Mouse (Mus musculus) forebrain, postnatal 0 days (tissue): ENCODE data around the gene Ace2. TPM values are rescaled to one million over a fixed set of nuclear protein-coding genes. Genes with fewer than 3 reads are reported as not detected.

ENCODE experiments used
- ATAC-seq: fragments of 200-750 bp; cut with Nextera tagmentation; 2 replicates; pipeline ENCODE4 v1.8.0; 2017; ENCODE audit warnings: mild to moderate bottlenecking, moderate library complexity
- DNase-seq: peaks from one replicate; pipeline ENCODE4 v3.0.0-alpha.2; 2015
- H3K27ac ChIP-seq: fragments of 300-500 bp; sonication (generic); 2 replicates; pipeline ENCODE4 v1.5.1; 2014; ENCODE audit warnings: low read depth, mild to moderate bottlenecking, antibody characterized with exemption, low read length, moderate library complexity, mixed read lengths
- H3K27me3 ChIP-seq: fragments of 300-500 bp; sonication (generic); 2 replicates; pipeline ENCODE4 v1.6.1; 2014; ENCODE audit warnings: mild to moderate bottlenecking, low read length, mixed read lengths; ENCODE audit not compliant: insufficient read depth
- H3K36me3 ChIP-seq: fragments of 300-500 bp; sonication (generic); 2 replicates; pipeline ENCODE4 v1.6.1; 2014; ENCODE audit warnings: mild to moderate bottlenecking, moderate library complexity; ENCODE audit not compliant: insufficient read depth
- H3K4me1 ChIP-seq: fragments of 300-500 bp; sonication (generic); 2 replicates; pipeline ENCODE4 v1.6.1; 2014; ENCODE audit warnings: antibody characterized with exemption; ENCODE audit not compliant: insufficient read depth
- H3K4me2 ChIP-seq: fragments of 300-500 bp; sonication (generic); 2 replicates; pipeline ENCODE4 v1.6.1; 2014; ENCODE audit warnings: low read depth, mild to moderate bottlenecking, moderate library complexity
- H3K4me3 ChIP-seq: fragments of 300-500 bp; sonication (generic); 2 replicates; pipeline ENCODE4 v1.5.1; 2014; ENCODE audit warnings: low read depth, low read length, mixed read lengths
- H3K9ac ChIP-seq: fragments of 300-500 bp; sonication (generic); 2 replicates; pipeline ENCODE4 v1.6.1; 2014; ENCODE audit warnings: mild to moderate bottlenecking
- H3K9me3 ChIP-seq: fragments of 300-500 bp; sonication (generic); 2 replicates; pipeline ENCODE4 v1.6.1; 2016; ENCODE audit warnings: low read length
- CTCF ChIP-seq: sonication (generic); IDR thresholded peaks from 2 replicates; pipeline ENCODE4 v1.5.1; 2016; ENCODE audit warnings: antibody characterized with exemption, control low read depth, low read depth
- WGBS: fragments of 180-500 bp; shearing (Covaris S2); extraction: QIAGEN DNeasy Blood & Tissue Kit; methylation state at CpG from one replicate; pipeline ENCODE4 v1.1.7; 2014; 5-methylcytosine and 5-hydroxymethylcytosine counted together
- polyA plus RNA-seq: library from polyadenylated mRNA; unstranded; fragments of >200 nt; fragmentation: Nextera tagmentation; extraction: Ambion mirVana; gene quantifications from 2 replicates; pipeline ENCODE4 v1.2.1, GENCODE M21; 2015
- total RNA-seq: library from RNA; depleted of rRNA; stranded (reverse); fragments of >200 nt; gene quantifications from 2 replicates; pipeline ENCODE4 v1.2.3, GENCODE M21; 2014

Ace2 gene
- total and polyA plus RNA-seq, 2 experiments from 2014 or later: 0.48 to 0.67 TPM

DNA sequence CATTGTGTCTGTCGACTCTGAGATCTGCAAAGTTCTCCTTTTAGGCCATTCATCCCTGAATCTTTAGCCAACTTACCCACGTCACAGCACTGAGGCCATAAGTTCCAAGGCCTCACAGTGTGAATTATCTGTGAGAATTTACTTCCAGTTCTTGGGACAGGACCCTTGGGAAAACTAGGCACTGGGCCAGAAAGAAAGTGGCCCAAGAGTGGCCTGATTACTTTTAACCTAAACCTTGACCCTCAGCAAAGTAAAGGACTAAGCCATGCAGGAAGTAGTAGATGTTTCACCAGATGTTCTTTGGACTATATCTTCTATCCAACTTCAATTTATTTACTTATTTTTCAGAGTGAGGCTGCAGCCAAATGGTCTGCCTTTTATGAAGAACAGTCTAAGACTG lies 13.6 kb downstream of the Ace2 start:
- Histone ChIP-seq H3K4me2 (no peak overlapping the region), H3K4me1 (no peaks in the 10 kb centered on the region), H3K9me3 (no peaks in the 10 kb centered on the region), H3K27ac (no peak overlapping the region), H3K27me3 (no peaks in the 10 kb centered on the region), H3K36me3 (no peaks in the 10 kb centered on the region), H3K4me3 (no peak overlapping the region), H3K9ac (no peak overlapping the region)
- TF ChIP-seq CTCF: no peak
- DNase-seq: no peak
- no peak for ATAC-seq
- 64% methylated on average over 2 of the region's 2 CpGs for WGBS

DNA sequence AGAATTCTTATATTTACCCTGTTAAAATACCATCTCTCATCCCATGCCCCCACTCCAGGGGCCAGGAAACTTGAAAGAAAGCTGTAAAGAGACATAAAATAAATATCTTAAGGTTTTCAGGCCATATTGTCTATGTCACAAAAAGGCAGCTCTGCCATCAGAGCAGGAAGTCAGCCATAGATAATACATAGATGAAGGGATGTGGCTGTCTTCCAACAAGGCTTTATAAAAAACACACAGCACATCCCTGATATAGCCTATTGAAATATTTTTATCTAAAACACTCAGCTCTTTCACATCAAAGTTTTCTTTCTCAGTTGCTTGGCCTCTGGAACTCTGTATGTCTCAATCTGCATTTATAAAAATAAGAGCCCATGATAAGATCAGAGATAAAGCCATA lies 14.5 kb downstream of the Ace2 start:
- no peak for TF ChIP-seq CTCF
- Histone ChIP-seq H3K36me3 (no peaks in the 10 kb centered on the region), H3K9ac (no peak overlapping the region), H3K27ac (no peak overlapping the region), H3K4me3 (no peak overlapping the region), H3K4me2 (no peak overlapping the region), H3K9me3 (no peaks in the 10 kb centered on the region), H3K4me1 (no peaks in the 10 kb centered on the region), H3K27me3 (no peaks in the 10 kb centered on the region)
- ATAC-seq: no peak
- no peak for DNase-seq

DNA sequence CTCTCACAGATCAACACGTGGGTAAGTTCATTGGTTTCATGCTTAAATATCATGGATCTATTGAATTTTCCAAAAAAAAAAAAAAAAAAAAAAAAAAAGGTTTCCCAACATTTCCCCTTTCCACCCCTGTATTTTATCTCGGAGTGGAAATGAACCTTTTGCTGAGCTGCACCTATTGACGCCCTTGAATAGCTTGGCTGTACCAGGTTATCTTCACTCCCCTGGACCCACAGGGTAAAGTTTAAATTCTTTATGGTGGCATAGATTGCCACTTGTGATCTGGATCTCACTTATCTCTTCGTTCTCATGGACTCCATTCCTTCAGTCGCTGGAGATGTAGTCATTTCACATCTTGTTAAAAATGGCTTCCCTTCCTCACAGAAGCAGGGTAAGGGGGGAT lies 15.5 kb downstream of the Ace2 start:
- Histone ChIP-seq H3K4me2 (no peak overlapping the region), H3K4me3 (no peak overlapping the region), H3K9ac (no peak overlapping the region), H3K9me3 (no peaks in the 10 kb centered on the region), H3K36me3 (no peaks in the 10 kb centered on the region), H3K27me3 (no peaks in the 10 kb centered on the region), H3K4me1 (no peaks in the 10 kb centered on the region), H3K27ac (no peak overlapping the region)
- no peak for TF ChIP-seq CTCF
- ATAC-seq (no peak), DNase-seq (no peak)
- 78% methylated on average over 5 of the region's 5 CpGs for WGBS

DNA sequence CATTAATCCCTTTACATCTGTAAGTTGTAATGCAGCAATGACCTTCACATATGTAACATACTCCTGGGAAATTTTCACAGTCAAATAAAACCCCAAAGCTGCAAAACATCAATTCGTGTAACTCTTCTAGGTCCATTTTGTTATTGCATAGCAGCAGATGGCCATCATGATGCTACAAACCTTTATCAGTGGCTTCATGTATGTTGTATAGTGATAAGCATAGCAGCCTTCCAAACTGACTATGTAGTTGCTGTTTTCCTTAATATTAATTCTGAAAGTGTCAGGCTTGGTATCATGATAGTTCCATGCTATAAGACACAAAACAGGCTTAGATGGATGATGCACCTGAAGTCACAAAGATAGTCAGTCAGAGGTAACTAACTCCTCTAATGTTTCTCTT lies 25.5 kb downstream of the Ace2 start:
- H3K9me3 ChIP-seq: no peaks in the 10 kb centered on the region
- H3K4me1 ChIP-seq: no peaks in the 10 kb centered on the region
- H3K27me3 ChIP-seq: no peaks in the 10 kb centered on the region
- H3K27ac ChIP-seq: no peak overlapping the region
- no peak for TF ChIP-seq CTCF
- H3K9ac ChIP-seq: no peak overlapping the region
- no peak overlapping the region for H3K4me3 ChIP-seq
- no peak overlapping the region for H3K4me2 ChIP-seq
- 82% methylated on average over 1 of the region's 1 CpGs for WGBS
- no peak for ATAC-seq
- DNase-seq: no peak
- no peaks in the 10 kb centered on the region for H3K36me3 ChIP-seq

DNA sequence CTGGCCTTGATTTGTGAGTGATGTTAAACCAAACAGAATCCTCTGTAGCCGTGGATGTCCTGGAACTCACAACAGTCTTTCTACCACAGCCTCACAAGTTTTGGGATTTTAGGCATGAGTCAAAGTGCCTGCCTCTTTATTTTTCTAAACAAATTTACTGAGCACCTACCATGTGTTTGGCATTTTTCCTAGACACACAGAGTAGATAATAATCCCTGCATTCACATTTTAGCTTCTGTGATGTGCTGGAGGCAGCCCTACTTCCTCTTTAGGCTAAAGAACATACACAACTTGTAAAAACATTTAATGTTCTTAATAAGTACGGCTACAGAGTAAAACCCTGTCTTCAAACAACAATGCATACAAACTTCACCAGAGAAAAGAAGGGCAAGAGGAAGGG lies 31.9 kb downstream of the Ace2 start:
- H3K36me3 ChIP-seq: no peaks in the 10 kb centered on the region
- ATAC-seq (no peak), DNase-seq (no peak)
- H3K9me3 ChIP-seq: no peaks in the 10 kb centered on the region
- no peak overlapping the region for H3K9ac ChIP-seq
- no peaks in the 10 kb centered on the region for H3K4me1 ChIP-seq
- no peak for TF ChIP-seq CTCF
- H3K4me2 ChIP-seq: no peak overlapping the region
- H3K27ac ChIP-seq: no peak overlapping the region
- H3K27me3 ChIP-seq: no peaks in the 10 kb centered on the region
- WGBS: 73% methylated on average over 2 of the region's 2 CpGs
- H3K4me3 ChIP-seq: no peak overlapping the region

DNA sequence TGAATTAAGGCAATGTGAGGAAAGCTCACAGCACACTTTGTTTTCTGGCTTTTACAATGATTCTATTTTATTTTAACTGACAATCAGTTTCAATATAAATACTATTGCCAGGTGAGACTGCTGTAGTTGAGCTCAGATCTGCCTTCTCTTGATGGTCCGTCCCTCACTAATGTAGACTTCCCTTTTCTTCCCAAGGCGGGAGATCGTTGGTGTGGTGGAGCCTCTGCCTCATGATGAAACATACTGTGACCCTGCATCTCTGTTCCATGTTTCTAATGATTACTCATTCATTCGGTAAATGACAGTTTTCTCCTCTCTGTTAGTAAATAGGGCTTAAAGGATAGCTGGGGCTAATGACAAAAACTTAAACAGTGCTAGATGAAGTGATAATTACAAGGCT lies 34.7 kb downstream of the Ace2 start:
- DNase-seq: no peak
- TF ChIP-seq CTCF: no peak
- H3K27me3 ChIP-seq: no peaks in the 10 kb centered on the region
- H3K36me3 ChIP-seq: no peaks in the 10 kb centered on the region
- WGBS: 86% methylated on average over 4 of the region's 4 CpGs
- H3K4me3 ChIP-seq: no peak overlapping the region
- no peak overlapping the region for H3K9ac ChIP-seq
- no peaks in the 10 kb centered on the region for H3K9me3 ChIP-seq
- ATAC-seq: no peak
- H3K27ac ChIP-seq: no peak overlapping the region
- no peak overlapping the region for H3K4me2 ChIP-seq
- H3K4me1 ChIP-seq: no peaks in the 10 kb centered on the region

DNA sequence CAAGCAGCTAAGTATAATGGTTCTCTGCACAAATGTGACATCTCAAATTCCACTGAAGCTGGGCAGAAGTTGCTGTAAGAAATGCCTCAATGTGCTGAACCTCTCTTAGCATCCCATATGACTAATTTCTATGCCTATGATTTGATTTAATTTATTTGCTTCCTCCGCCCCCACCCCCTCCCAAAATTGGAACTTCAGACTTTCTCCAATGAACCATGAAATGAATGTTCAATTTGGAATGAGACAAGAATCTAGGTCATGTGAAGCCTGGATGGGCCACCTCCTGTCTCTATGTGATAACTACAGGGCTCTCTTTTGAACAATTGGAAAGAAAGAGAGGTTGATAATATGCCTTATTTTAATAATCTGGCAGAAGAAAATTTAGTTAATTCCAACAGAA lies 36.2 kb downstream of the Ace2 start:
- H3K27ac ChIP-seq: no peak overlapping the region
- 94% methylated on average over 1 of the region's 1 CpGs for WGBS
- DNase-seq: no peak

DNA sequence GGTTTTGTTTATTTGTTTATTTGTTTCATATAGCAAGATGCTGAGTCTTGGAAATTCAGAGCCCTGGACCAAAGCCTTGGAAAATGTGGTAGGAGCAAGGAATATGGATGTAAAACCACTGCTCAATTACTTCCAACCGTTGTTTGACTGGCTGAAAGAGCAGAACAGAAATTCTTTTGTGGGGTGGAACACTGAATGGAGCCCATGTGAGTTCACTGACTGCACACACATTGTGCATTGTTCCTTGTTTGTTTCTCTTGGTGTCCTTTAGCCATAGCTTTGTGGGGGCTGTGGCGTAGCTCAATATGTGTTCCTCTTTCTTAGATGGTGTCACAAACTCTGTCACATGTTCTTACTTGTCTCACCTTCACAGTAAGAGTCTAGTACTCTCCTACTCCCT lies 36.6 kb downstream of the Ace2 start:
- no peak overlapping the region for H3K9ac ChIP-seq
- no peak overlapping the region for H3K4me3 ChIP-seq
- no peaks in the 10 kb centered on the region for H3K9me3 ChIP-seq
- H3K4me1 ChIP-seq: no peaks in the 10 kb centered on the region
- H3K27me3 ChIP-seq: no peaks in the 10 kb centered on the region
- WGBS: 56% methylated on average over 2 of the region's 2 CpGs
- TF ChIP-seq CTCF: no peak
- no peaks in the 10 kb centered on the region for H3K36me3 ChIP-seq
- no peak for DNase-seq
- no peak overlapping the region for H3K27ac ChIP-seq
- H3K4me2 ChIP-seq: no peak overlapping the region
- ATAC-seq: no peak

More for the DNA sequence above, 36.2 kb downstream of the Ace2 start:
- Histone ChIP-seq H3K9me3 (no peaks in the 10 kb centered on the region), H3K4me1 (no peaks in the 10 kb centered on the region), H3K4me3 (no peak overlapping the region), H3K4me2 (no peak overlapping the region), H3K27me3 (no peaks in the 10 kb centered on the region), H3K36me3 (no peaks in the 10 kb centered on the region), H3K9ac (no peak overlapping the region)
- no peak for TF ChIP-seq CTCF
- no peak for ATAC-seq
